Mouse (Mus musculus) CH12.LX (cell line): ENCODE results near the gene Ncoa6.

Experiments
- CTCF ChIP-seq, 2 experiments: IDR thresholded peaks in 1 of 2; conservative IDR thresholded peaks in 1 of 2; 2 replicates each; pipeline ENCODE4 v1.5.1; 2011 to 2012; ENCODE audit warnings: low read depth in 2 of 2, low read length in 2 of 2, improper control_type of control experiment in 1 of 2, inconsistent platforms in 1 of 2, mild to moderate bottlenecking in 1 of 2, moderate library complexity in 1 of 2
- EP300 ChIP-seq: IDR thresholded peaks from 2 replicates; pipeline ENCODE4 v1.6.1; 2011; ENCODE audit warnings: low read length, improper control_type of control experiment
- ETS1 ChIP-seq: conservative IDR thresholded peaks from 2 replicates; pipeline ENCODE4 v1.6.1; 2012; ENCODE audit warnings: low read depth, mild to moderate bottlenecking, inconsistent platforms, low read length, improper control_type of control experiment, moderate library complexity
- IRF4 ChIP-seq: IDR thresholded peaks from 2 replicates; pipeline ENCODE4 v1.6.1; 2014; ENCODE audit warnings: low read depth, mild to moderate bottlenecking, inconsistent platforms, low read length, improper control_type of control experiment
- KAT2A ChIP-seq: IDR thresholded peaks from 2 replicates; pipeline ENCODE4 v1.6.1; 2012; ENCODE audit warnings: low read length, improper control_type of control experiment, inconsistent platforms; ENCODE audit not compliant: insufficient replicate concordance
- MAX ChIP-seq: IDR thresholded peaks from 2 replicates; pipeline ENCODE4 v1.6.1; 2011; ENCODE audit warnings: low read length, improper control_type of control experiment
- MAZ ChIP-seq: IDR thresholded peaks from 2 replicates; pipeline ENCODE4 v1.6.1; 2012; ENCODE audit warnings: low read depth, mild to moderate bottlenecking, inconsistent platforms, low read length, improper control_type of control experiment, moderate library complexity
- MXI1 ChIP-seq: IDR thresholded peaks from 2 replicates; pipeline ENCODE4 v1.6.1; 2011; ENCODE audit warnings: mild to moderate bottlenecking, low read depth, low read length, improper control_type of control experiment
- MYC ChIP-seq: IDR thresholded peaks from 2 replicates; pipeline ENCODE4 v1.6.1; 2011; ENCODE audit warnings: low read depth, mild to moderate bottlenecking, improper control_type of control experiment, low read length
- NRF1 ChIP-seq: IDR thresholded peaks from 2 replicates; pipeline ENCODE4 v1.6.1; 2014; ENCODE audit warnings: low read depth, mild to moderate bottlenecking, inconsistent platforms, low read length, improper control_type of control experiment, moderate library complexity
- POLR2A ChIP-seq: IDR thresholded peaks from 2 replicates; pipeline ENCODE4 v1.6.1; 2011; ENCODE audit warnings: low read depth, mild to moderate bottlenecking, improper control_type of control experiment, low read length
- ZMIZ1 ChIP-seq: IDR thresholded peaks from 2 replicates; pipeline ENCODE4 v1.6.1; 2012; ENCODE audit warnings: low read depth, mild to moderate bottlenecking, inconsistent platforms, low read length, improper control_type of control experiment

DNA sequence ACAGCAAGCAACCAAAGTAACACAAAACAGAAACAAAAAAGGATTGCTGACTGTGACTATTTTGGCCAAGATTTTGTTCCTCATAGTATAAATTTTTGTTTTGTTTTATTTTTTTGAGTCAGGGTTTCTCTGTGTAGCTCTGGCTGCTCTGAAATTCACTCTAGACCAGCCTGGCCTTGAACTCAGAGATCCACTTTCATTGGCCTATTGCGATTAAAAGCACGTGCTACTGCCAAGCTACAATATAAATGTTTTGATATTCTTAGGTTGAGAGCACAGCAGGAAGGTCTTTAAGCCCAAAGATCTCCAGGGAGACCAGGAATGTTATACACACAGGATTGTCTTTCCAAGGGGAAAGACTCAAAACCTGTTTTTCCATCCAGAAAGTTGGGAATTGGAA lies 30.2 kb downstream of the Ncoa6 start:
- TF ChIP-seq NRF1 = no peak
- TF ChIP-seq EP300 = no peak
- no peak for TF ChIP-seq MYC
- no peak for TF ChIP-seq ETS1
- no peak for TF ChIP-seq POLR2A
- no peak for TF ChIP-seq MAZ
- no peak for TF ChIP-seq CTCF (conservative IDR thresholded peaks at IDR 0.05 in 1 of 2, IDR thresholded peaks at IDR 0.05 in 1 of 2; ENCODE audit: low read depth in 2 of 2, low read length in 2 of 2)
- TF ChIP-seq IRF4 = no peak
- TF ChIP-seq KAT2A = no peak
- TF ChIP-seq ZMIZ1 = no peak
- TF ChIP-seq MXI1 = no peak
- TF ChIP-seq MAX = no peak
